17 mouse cellular contexts compared by ENCODE assay signal in genomic region chr3:85020137-85020536, GRCm38 (mm10).
DNase-seq lines count a peak whose midpoint lies in the region; ATAC-seq lines count a peak whose summit lies in the region.
"Had no signal": no experiment of that assay in that cellular context is flagged by ENCODE, and none has a peak within 500 bp of the region (broad histone marks: within the 10 kb centered on the region; RNA-seq: fewer than 3 reads in every experiment).

No protein-coding gene starts in this region.

- ATAC-seq in megakaryocyte, adult 5-6 weeks (ENCODE audit: poor library complexity, severe bottlenecking): no peak
- ATAC-seq: intestine, embryonic 15.5 days; midbrain, embryonic 16.5 days had no signal

- intact Hi-C loops in left cerebral cortex, postnatal 4 days (cut with DNase I): no loop called here

- DNase-seq in left cerebral cortex, adult 11 months (ENCODE audit: low spot score): peak; percentile 66
- DNase-seq in left cerebral cortex, postnatal 4 days: no peak
- peak; percentile 58 to 73 for DNase-seq in frontal cortex, postnatal 36 days (ENCODE audit: low spot score in 2 of 2)
- DNase-seq in right cerebral cortex, adult 2 months (ENCODE audit: low spot score in 2 of 2): peak; percentile 67 to 69
- DNase-seq in ovary, postnatal 14 days (ENCODE audit: low spot score): no peak
- DNase-seq in lung, postnatal 36 days: no peak
- DNase-seq: cerebellum, adult 9-11 months; embryo, embryonic 11 days; gastrocnemius, postnatal 14 days; heart, adult 18-20 months; heart, postnatal 36 days; lung, adult 2 months; retina, postnatal 1 day; thymus, adult 2 months had no signal

Comparison
In these comparisons a context has a peak if more than half of its experiments do, and no peak if none do; other contexts are left out.
1. DNase-seq: peak in left cerebral cortex, adult 11 months (single experiment), frontal cortex, postnatal 36 days (2 of 2) and right cerebral cortex, adult 2 months (2 of 2); none in left cerebral cortex, postnatal 4 days (single experiment), ovary, postnatal 14 days (single experiment) and lung, postnatal 36 days (single experiment).